Mouse (Mus musculus) CH12F3 (cell line): ENCODE data around the gene Pde4b.

Experiments
- in situ Hi-C: fragments of 300-500 bp; cut with MboI; formaldehyde crosslinking; loops from 2 replicates; pipeline ENCODE4 v1.14.3; 2020; ENCODE audit warnings: low sequenced_read_pairs

Gene Pde4b

GRCm38 (mm10) chr4:102393605-102394004 lies 306.3 kb downstream of the Pde4b start:
- in situ Hi-C loops: no loop called here

- in situ Hi-C loops: no loop called here
These were observed 310.0 kb downstream of the Pde4b start for GRCm38 (mm10) chr4:102397334-102397733.

GRCm38 (mm10) chr4:102398512-102398911 lies 311.2 kb downstream of the Pde4b start:
- in situ Hi-C loops: no loop called here

GRCm38 (mm10) chr4:102406848-102407247 lies 319.5 kb downstream of the Pde4b start:
- in situ Hi-C loops: no loop called here

- in situ Hi-C loops: no loop called here
These were observed 320.8 kb downstream of the Pde4b start for GRCm38 (mm10) chr4:102408132-102408531.

- in situ Hi-C loops: no loop called here
These were observed 321.6 kb downstream of the Pde4b start for GRCm38 (mm10) chr4:102408938-102409337.

- in situ Hi-C loops: no loop called here
These were observed 325.8 kb downstream of the Pde4b start for GRCm38 (mm10) chr4:102413101-102413500.

- in situ Hi-C loops: no loop called here
These were observed 326.5 kb downstream of the Pde4b start for GRCm38 (mm10) chr4:102413794-102414193.

GRCm38 (mm10) chr4:102414610-102415009 lies 327.3 kb downstream of the Pde4b start:
- in situ Hi-C loops: no loop called here

- in situ Hi-C loops: no loop called here
These were observed 333.6 kb downstream of the Pde4b start for GRCm38 (mm10) chr4:102420794-102421397.

- in situ Hi-C loops: no loop called here
These were observed 334.1 kb downstream of the Pde4b start for GRCm38 (mm10) chr4:102421398-102421859.

GRCm38 (mm10) chr4:102424104-102424503 lies 336.8 kb downstream of the Pde4b start:
- in situ Hi-C loops: no loop called here

- in situ Hi-C loops: no loop called here
These were observed 338.1 kb downstream of the Pde4b start for GRCm38 (mm10) chr4:102425422-102425821.

GRCm38 (mm10) chr4:102429730-102430341 lies 342.5 kb downstream of the Pde4b start:
- in situ Hi-C loops: no loop called here

GRCm38 (mm10) chr4:102432040-102432782 lies 344.9 kb downstream of the Pde4b start:
- in situ Hi-C loops: no loop called here

GRCm38 (mm10) chr4:102439401-102440118 lies 352.2 kb downstream of the Pde4b start:
- in situ Hi-C loops: no loop called here

- in situ Hi-C loops: no loop called here
These were observed 352.8 kb downstream of the Pde4b start for GRCm38 (mm10) chr4:102440119-102440481.

GRCm38 (mm10) chr4:102443533-102443932 lies 356.2 kb downstream of the Pde4b start:
- in situ Hi-C loops: no loop called here

GRCm38 (mm10) chr4:102444501-102444900 lies 357.2 kb downstream of the Pde4b start:
- in situ Hi-C loops: no loop called here

GRCm38 (mm10) chr4:102446160-102446945 lies 359.0 kb downstream of the Pde4b start:
- in situ Hi-C loops: no loop called here
